Mouse (Mus musculus) C2C12 (cell line): ENCODE measurements around the gene Tlr4. TPM values are rescaled to one million over a fixed set of nuclear protein-coding genes. Genes with fewer than 3 reads are reported as not detected.

Experiments used
- H3K27me3 ChIP-seq: one replicate; pipeline ENCODE4 v1.6.1; 2011; ENCODE audit not compliant: control insufficient read depth, insufficient read depth, insufficient read length
- H3K36me3 ChIP-seq: one replicate; pipeline ENCODE4 v1.6.1; 2011; ENCODE audit not compliant: control insufficient read depth, insufficient read depth
- H3K4me3 ChIP-seq: one replicate; pipeline ENCODE4 v1.5.1; 2011; ENCODE audit warnings: mild to moderate bottlenecking, control low read depth; ENCODE audit not compliant: poor library complexity, insufficient read depth, severe bottlenecking
- H3K79me2 ChIP-seq: one replicate; pipeline ENCODE4 v1.6.1; 2011; ENCODE audit not compliant: control insufficient read depth, insufficient read depth
- H3K79me3 ChIP-seq: one replicate; pipeline ENCODE4 v1.6.1; 2011; ENCODE audit warnings: low read depth, control low read depth
- H3ac ChIP-seq: one replicate; pipeline ENCODE3; 2011; ENCODE audit warnings: low read depth; ENCODE audit not compliant: control insufficient read depth, insufficient read length
- CEBPB ChIP-seq: IDR thresholded peaks from one replicate; pipeline ENCODE4 v1.6.1; 2011; ENCODE audit warnings: low read depth, mild to moderate bottlenecking, control low read depth, moderate library complexity
- CTCF ChIP-seq: IDR thresholded peaks from one replicate; pipeline ENCODE4 v1.5.1; 2011; ENCODE audit not compliant: control insufficient read depth, insufficient read depth, insufficient read length
- FOSL1 ChIP-seq: IDR thresholded peaks from one replicate; pipeline ENCODE4 v1.8.0; 2011; ENCODE audit warnings: mild to moderate bottlenecking, low read length; ENCODE audit not compliant: poor library complexity, insufficient read depth, severe bottlenecking
- MAX ChIP-seq: IDR thresholded peaks from one replicate; pipeline ENCODE4 v1.6.1; 2011; ENCODE audit warnings: mild to moderate bottlenecking, control low read depth
- MYOD1 ChIP-seq: IDR thresholded peaks from one replicate; pipeline ENCODE4 v1.6.1; 2011; ENCODE audit warnings: low read depth; ENCODE audit not compliant: control insufficient read depth, insufficient read length
- MYOG ChIP-seq: IDR thresholded peaks from one replicate; pipeline ENCODE4 v1.6.1; 2011; ENCODE audit not compliant: control insufficient read depth, insufficient read length; ENCODE audit errors: extremely low read depth
- USF1 ChIP-seq: IDR thresholded peaks from one replicate; pipeline ENCODE4 v1.6.1; 2011; ENCODE audit warnings: low read depth, mild to moderate bottlenecking, control low read depth, moderate library complexity
- polyA plus RNA-seq: library from polyadenylated mRNA; unstranded; fragments of >200 nt; fragmentation: generic; extraction: Trizol; gene quantifications from one replicate; pipeline ENCODE4 v1.2.1, GENCODE M21; 2012; ENCODE audit warnings: missing spikeins

The Tlr4 gene
- polyA plus RNA-seq, 1 experiment, result 3.3 TPM

DNA sequence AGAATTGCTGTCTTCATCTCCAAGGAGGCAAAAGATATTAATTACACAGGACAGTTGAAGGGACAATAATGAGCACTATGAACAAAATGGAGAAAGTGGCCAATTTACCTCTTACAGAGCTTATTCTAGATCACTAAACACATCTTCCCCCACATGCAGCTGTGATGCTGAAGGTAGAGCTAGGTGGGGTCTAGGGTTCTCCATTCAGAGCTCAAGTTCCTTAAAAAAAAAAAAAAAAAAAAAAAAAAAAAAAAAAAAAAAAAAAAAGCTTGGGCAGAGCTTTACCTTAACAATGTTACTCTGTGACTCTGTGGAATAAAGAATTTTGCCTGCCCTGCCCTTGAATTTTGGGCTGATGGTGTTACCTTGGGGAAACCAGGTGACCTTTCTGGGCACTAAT lies 46.0 kb downstream of the Tlr4 start:
- no peaks in the 10 kb centered on the region for H3K79me3 ChIP-seq
- no peaks in the 10 kb centered on the region for H3K36me3 ChIP-seq
- no peaks in the 10 kb centered on the region for H3K27me3 ChIP-seq
- H3K79me2 ChIP-seq, result no peaks in the 10 kb centered on the region
- no peak overlapping the region for H3ac ChIP-seq
- TF ChIP-seq USF1 (no peak), MYOD1 (no peak), CEBPB (no peak), CTCF (no peak), MAX (no peak), MYOG (no peak), FOSL1 (no peak)
- no peak overlapping the region for H3K4me3 ChIP-seq

DNA sequence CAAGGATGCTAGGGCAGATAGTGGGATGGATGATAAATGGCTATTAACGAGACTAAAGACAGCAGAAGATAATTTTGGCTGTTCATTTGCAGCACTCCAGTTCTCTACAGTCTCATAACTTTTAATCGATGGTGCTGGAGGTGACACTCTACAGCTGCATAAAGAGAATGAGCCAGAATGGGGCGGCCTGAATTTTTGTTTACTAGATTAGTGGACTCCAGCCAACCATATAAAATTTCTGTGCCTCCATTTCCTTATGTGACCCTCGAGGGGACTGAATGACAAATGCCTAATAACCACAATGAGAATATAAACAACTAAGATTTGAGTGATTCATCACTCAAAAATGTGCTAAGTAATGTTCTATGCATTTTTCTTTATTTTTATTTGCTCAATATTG lies 48.4 kb downstream of the Tlr4 start:
- TF ChIP-seq MYOG, result no peak
- TF ChIP-seq FOSL1, result no peak
- no peak for TF ChIP-seq MAX
- no peak for TF ChIP-seq USF1
- no peak for TF ChIP-seq CEBPB
- TF ChIP-seq MYOD1, result no peak
- no peak for TF ChIP-seq CTCF
- no peak overlapping the region for H3K4me3 ChIP-seq
- no peak overlapping the region for H3ac ChIP-seq
- no peaks in the 10 kb centered on the region for H3K36me3 ChIP-seq
- H3K27me3 ChIP-seq, result no peaks in the 10 kb centered on the region
- H3K79me2 ChIP-seq, result no peaks in the 10 kb centered on the region
- no peaks in the 10 kb centered on the region for H3K79me3 ChIP-seq

DNA sequence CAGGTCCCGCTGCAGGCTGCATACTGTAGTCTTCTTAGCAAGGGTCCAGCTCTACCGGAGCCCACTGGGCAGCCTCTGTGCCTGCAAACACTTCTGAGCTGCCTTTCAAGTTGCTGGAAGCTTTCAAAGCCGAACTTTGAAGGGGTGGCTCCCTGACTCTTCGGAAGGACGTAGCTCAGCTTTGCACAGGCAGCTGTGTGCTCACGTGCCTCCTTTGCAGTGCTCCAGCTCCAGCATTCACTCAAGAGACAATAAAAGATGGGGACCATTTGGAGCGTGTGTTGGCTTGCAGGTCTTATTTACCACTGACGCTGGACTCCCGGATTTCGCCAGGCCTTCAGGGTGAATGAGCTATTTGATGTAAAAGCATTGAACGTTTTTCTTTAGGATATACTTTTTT lies 50.2 kb downstream of the Tlr4 start:
- Histone ChIP-seq H3K27me3 (no peaks in the 10 kb centered on the region), H3K79me3 (no peaks in the 10 kb centered on the region), H3K4me3 (no peak overlapping the region), H3ac (no peak overlapping the region), H3K36me3 (no peaks in the 10 kb centered on the region), H3K79me2 (no peaks in the 10 kb centered on the region)
- TF ChIP-seq CEBPB (no peak), CTCF (no peak), USF1 (no peak)

DNA sequence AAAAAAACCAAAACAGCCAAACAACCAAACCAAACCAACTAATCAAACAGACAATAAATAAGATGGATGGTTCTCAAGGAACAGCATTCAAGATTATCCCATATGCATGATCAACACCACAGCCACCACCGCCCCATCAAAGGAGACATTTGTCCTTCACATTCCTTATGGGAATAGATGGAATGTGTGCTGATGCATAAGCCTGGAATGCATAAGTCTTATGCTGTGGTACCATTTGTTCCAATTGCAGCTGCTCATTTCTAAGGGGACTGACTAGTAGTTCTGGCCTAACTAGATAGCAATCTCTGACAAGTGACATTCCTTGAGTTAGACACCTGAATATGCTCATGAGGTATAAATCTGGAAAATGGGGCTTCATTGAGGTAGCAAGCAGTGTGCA lies 54.1 kb downstream of the Tlr4 start:
- no peaks in the 10 kb centered on the region for H3K36me3 ChIP-seq
- no peak overlapping the region for H3ac ChIP-seq
- H3K79me3 ChIP-seq, result no peaks in the 10 kb centered on the region
- TF ChIP-seq CTCF, result no peak
- no peak for TF ChIP-seq USF1
- no peak for TF ChIP-seq MYOG
- peak; percentile 73 for TF ChIP-seq MYOD1
- TF ChIP-seq MAX, result no peak
- no peak for TF ChIP-seq CEBPB
- no peak for TF ChIP-seq FOSL1
- H3K27me3 ChIP-seq, result no peaks in the 10 kb centered on the region
- H3K4me3 ChIP-seq, result no peak overlapping the region
- no peaks in the 10 kb centered on the region for H3K79me2 ChIP-seq

DNA sequence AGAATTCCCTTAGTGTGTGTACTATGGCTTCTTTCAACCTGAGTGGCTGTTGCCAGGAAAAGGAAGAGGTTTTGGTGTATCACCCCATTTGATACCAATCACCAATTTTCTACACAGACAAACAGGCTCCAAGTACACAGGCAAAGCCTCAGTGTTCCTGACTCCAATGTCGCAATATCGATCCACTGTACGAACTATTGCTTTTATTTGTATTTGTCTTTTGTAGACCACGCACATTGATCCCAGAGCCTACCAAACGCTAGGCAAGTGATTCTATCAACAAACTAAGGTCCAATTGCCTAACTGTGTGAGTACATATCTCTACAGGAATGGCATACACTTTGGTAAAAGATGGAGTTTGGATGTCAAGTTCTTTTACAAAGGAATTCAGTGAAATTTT lies 55.9 kb downstream of the Tlr4 start:
- Histone ChIP-seq H3K27me3 (no peaks in the 10 kb centered on the region), H3ac (no peak overlapping the region), H3K36me3 (no peaks in the 10 kb centered on the region), H3K4me3 (no peak overlapping the region), H3K79me3 (no peaks in the 10 kb centered on the region), H3K79me2 (no peaks in the 10 kb centered on the region)
- no peak for TF ChIP-seq USF1

DNA sequence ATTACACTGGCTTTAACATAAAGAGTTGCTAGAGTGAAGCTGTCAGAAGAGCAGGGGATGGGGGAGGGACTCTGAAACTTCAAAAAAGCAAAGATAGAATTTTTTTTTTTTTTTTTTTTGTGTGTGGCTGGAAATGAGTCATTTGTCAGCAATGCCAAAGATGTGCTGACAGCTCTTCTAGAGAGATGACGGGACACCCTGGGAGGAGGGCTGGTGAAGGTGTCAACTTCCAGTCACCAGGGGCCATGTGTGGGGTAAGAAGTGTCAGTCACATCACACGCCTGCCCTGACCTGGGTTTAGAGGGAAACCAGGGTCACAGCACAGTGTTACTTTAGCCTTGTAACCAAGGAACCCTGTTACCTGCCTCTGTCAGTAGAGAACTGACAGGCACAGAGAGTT lies 67.2 kb downstream of the Tlr4 start:
- no peak overlapping the region for H3ac ChIP-seq
- H3K79me2 ChIP-seq, result no peaks in the 10 kb centered on the region
- no peaks in the 10 kb centered on the region for H3K27me3 ChIP-seq
- H3K79me3 ChIP-seq, result no peaks in the 10 kb centered on the region
- peak; percentile 38 for TF ChIP-seq FOSL1
- peak; percentile 67 for TF ChIP-seq MAX
- no peak for TF ChIP-seq USF1
- no peak overlapping the region for H3K4me3 ChIP-seq
- H3K36me3 ChIP-seq, result no peaks in the 10 kb centered on the region

DNA sequence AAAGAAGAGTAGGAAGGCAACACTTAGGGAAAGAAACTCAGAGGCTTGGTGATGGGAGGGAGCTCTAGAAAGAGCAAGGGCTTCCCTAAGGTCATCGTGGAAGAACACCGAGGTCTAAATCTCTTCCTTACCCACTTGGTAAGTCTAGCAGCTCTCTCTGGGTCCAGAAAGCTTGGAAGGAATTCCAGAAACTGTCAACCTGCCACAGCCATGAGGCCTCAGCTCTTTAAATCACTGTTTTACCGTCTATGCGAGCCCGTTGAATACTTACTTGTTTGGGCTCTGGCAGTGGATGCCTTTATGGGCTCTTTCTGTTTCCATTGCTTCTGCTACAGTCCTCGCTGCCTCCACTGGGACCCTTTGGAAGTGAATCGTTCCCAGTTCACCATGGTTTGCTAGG lies 67.6 kb downstream of the Tlr4 start:
- no peak overlapping the region for H3K4me3 ChIP-seq
- H3K36me3 ChIP-seq, result no peaks in the 10 kb centered on the region
- H3K79me3 ChIP-seq, result no peaks in the 10 kb centered on the region
- H3ac ChIP-seq, result no peak overlapping the region
- H3K79me2 ChIP-seq, result no peaks in the 10 kb centered on the region
- no peaks in the 10 kb centered on the region for H3K27me3 ChIP-seq
- TF ChIP-seq MAX (no peak), CTCF (no peak), USF1 (no peak)
